Comparison of ENCODE assay signal across 11 mouse cellular contexts in genomic region chr11:106556689-106557088, GRCm38 (mm10). TPM values are rescaled to one million over a fixed set of nuclear protein-coding genes. Genes with fewer than 3 reads are reported as not detected.
DNase-seq lines count a peak whose midpoint lies in the region; ATAC-seq lines count a peak whose summit lies in the region.
"Had no signal": no experiment of that assay in that cellular context is flagged by ENCODE, and none has a peak within 500 bp of the region (broad histone marks: within the 10 kb centered on the region; RNA-seq: fewer than 3 reads in every experiment).

No protein-coding gene starts in this region.

- H3K4me1 ChIP-seq in heart, embryonic 13.5 days = peaks cover 41% of the 10 kb centered on the region
- peaks cover 51% of the 10 kb centered on the region for H3K4me1 ChIP-seq in liver, embryonic 12.5 days

- no peak for ATAC-seq in heart, embryonic 13.5 days (ENCODE audit: extremely low read depth, insufficient number of reproducible peaks, low FRiP score, low TSS enrichment)
- ATAC-seq in liver, embryonic 12.5 days = peak; percentile 35; the same call in 1 of the 2 replicates

- intact Hi-C loops in heart, postnatal 14 days (cut with DNase I) = no loop called here

- DNase-seq in heart, postnatal 14 days = no peak
- DNase-seq in thymus, postnatal 0 days (ENCODE audit: low spot score) = peak; percentile 26
- DNase-seq in thymus, postnatal 36 days = no peak
- no peak for DNase-seq in embryo, embryonic 11 days
- DNase-seq in embryo, embryonic 10.5 days (ENCODE audit: low spot score) = no peak
- no peak for DNase-seq in adipocyte (ENCODE audit: low spot score)
- DNase-seq: gastrocnemius, postnatal 10 days; heart, postnatal 36 days; thymus, postnatal 25 days had no signal

- H3K4me3 ChIP-seq in heart, embryonic 13.5 days = no peak overlapping the region
- H3K4me3 ChIP-seq in liver, embryonic 12.5 days = no peak overlapping the region

- H3K27me3 ChIP-seq in heart, embryonic 13.5 days (replicated peaks) = no peaks in the 10 kb centered on the region
- no peaks in the 10 kb centered on the region for H3K27me3 ChIP-seq in liver, embryonic 12.5 days (replicated peaks)

- H3K9me3 ChIP-seq in heart, embryonic 13.5 days = no peaks in the 10 kb centered on the region
- H3K9me3 ChIP-seq in liver, embryonic 12.5 days (replicated peaks) = no peaks in the 10 kb centered on the region

- H3K36me3 ChIP-seq in heart, embryonic 13.5 days = no peaks in the 10 kb centered on the region
- H3K36me3 ChIP-seq in liver, embryonic 12.5 days = 0 out of 2 replicates have a peak, but pooled peaks cover 8% of the 10 kb centered on the region

- H3K9ac ChIP-seq in heart, embryonic 13.5 days = no peak overlapping the region
- no peak overlapping the region for H3K9ac ChIP-seq in liver, embryonic 12.5 days

- 60% methylated on average over 4 of the region's 4 CpGs for WGBS in heart, embryonic 13.5 days
- WGBS in liver, embryonic 12.5 days (ENCODE audit: insufficient replicate concordance) = 31% methylated on average over 4 of the region's 4 CpGs

- no peak overlapping the region for H3K4me2 ChIP-seq in heart, embryonic 13.5 days
- H3K4me2 ChIP-seq in liver, embryonic 12.5 days = no peak overlapping the region

- H3K27ac ChIP-seq in heart, embryonic 13.5 days (replicated peaks) = peak overlapping the region; percentile 61; the same call in 1 of the 2 replicates
- H3K27ac ChIP-seq in liver, embryonic 12.5 days = peak overlapping the region; percentile 38

RNA-seq across cellular contexts. Expression of gene Tex2, which starts 56.5 kb away (rescaled TPM):
- 12.3 and 13.1 TPM in 2 replicates for polyA plus RNA-seq in heart, embryonic 13.5 days (2015; fragmentation: Nextera tagmentation; extraction: Ambion mirVana)
- 10 to 100 TPM; 38.2 to 39.2 TPM for total RNA-seq in heart, postnatal 14 days (2021)
- polyA plus RNA-seq in thymus, postnatal 0 days (2015; fragmentation: Nextera tagmentation; extraction: Ambion mirVana) = 7.0 and 7.2 TPM in 2 replicates
- polyA plus RNA-seq in liver, embryonic 12.5 days (2016; fragmentation: Nextera tagmentation; extraction: Ambion mirVana) = 11.3 and 11.7 TPM in 2 replicates
